Mouse (Mus musculus): Measurements from ENCODE around the gene Tex101. TPM values are rescaled to one million over a fixed set of nuclear protein-coding genes. Genes with fewer than 3 reads are reported as not detected.
A peak's percentile ranks its signal among the peaks of the same experiment; 100 is the strongest.
"Not testable (repeated sequence)": the region's sequence is repeated elsewhere in the genome, so short reads cannot be mapped to it uniquely, and the experiment has no call there.

The Tex101 gene
- not detected for total RNA-seq (2021)
- not detected in 2 replicates for polyA plus RNA-seq (2012; rRNA removed)
- long read RNA-seq, result 0 reads

DNA sequence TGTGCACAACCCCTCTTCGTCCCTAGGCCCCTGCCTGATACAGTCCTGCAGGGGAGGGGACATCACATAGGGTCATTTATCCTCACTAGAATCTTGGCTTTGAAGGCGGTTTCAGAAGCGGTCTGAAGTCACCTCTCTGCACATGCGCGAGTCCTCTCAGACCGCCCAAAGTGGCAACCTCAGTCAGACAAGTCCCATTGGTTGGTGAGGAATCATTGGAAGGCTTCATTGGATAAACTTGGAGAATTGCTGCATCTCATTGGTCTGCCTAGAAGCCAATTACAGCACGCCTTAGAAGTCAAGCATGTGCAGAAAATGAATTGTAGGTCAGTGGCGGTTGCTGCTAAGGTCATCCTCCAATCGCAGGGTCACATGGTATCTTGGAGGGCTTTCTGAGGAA is at the start of gene Tex101:
Gene Tex101, minus strand, starts transcription at position 101 of the 400 bp plus-strand sequence.
- no peak for DNase-seq

DNA sequence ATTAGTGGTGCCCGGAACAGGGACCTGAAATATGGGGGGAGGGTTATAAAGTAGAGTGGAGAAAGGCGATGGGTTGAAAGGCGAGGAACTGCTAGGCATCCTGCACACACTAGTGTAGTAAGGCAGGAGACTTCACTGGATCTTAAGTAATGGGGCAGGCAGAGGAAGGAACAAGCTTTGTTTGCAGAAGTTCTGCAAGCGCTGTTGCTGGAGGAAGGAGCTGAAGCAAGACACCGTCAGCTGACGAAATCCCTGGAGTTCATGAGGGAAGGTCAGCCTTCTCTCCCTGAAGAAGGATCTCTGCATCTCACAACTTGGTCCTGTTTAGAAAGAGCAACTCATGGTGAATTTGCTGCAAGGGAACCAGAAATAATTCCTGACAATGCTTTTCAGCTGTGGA is 38.6 kb upstream of the Tex101 start:
- DNase-seq, result no peak

DNA sequence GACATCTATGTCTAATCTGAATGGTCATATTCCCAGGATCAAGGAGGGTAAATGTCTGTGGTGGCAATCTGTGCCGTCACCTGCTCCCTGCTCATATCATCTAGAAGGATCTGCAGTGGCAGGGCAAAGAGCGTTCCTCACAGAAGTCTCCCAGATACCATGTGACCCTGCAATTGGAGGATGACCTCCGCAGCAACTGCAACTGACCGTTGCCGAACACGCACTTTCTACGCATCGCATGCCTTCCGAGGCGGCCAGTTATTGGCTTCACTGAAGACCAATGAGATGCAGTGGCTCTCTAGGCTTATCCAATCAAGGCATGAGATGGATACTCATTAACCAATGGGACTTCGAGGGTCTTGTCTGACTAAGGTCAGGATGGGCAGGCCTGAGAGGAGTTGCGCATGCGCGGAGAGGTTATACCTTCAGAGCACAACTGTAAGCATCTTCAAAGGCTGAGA is 32.4 kb upstream of the Tex101 start, which contains the start of gene BC049730:
Gene BC049730, plus strand, starts transcription at position 411 of the 461 bp plus-strand sequence.
- no peak for DNase-seq

DNA sequence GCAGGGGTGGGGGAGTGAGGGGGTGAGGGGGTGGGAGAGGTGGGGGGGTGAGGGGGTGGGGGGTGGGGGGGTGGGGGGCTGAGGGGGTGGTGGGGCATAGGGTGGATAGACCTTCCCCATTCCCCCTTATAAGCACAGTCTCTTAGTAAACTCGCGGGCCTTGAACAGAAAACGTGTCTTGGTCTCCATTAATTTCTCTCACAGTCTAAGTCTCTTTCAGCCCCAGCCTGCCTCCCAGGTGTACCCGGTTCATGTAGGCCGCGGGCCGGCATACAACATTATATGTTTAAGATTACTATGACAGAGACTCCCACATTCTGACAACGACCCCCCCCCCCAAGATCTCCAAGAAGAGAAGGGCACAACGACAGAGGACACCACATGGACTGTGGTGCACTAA is 26.4 kb upstream of the Tex101 start:
- DNase-seq, result not testable (repeated sequence)

DNA sequence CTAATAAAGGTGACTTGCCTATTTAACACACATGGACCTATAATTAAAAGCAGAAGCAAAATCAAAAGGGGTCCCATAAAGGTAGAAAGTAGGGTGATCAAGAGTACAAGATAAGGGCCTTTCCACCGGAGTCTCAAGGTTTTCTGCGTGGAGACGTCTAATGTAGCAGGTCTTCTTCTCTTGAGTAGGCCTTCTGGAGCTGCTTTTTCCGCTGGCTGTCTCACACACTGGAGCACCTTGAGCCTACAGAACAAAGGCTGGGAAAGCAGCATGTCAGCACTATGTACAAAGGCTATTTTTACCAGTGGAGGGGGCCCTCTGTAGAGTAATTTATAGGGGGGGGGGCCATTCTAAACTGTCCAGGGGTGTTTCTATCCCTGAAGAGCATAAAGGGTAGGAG is 21.4 kb upstream of the Tex101 start:
- DNase-seq, result not testable (repeated sequence)

DNA sequence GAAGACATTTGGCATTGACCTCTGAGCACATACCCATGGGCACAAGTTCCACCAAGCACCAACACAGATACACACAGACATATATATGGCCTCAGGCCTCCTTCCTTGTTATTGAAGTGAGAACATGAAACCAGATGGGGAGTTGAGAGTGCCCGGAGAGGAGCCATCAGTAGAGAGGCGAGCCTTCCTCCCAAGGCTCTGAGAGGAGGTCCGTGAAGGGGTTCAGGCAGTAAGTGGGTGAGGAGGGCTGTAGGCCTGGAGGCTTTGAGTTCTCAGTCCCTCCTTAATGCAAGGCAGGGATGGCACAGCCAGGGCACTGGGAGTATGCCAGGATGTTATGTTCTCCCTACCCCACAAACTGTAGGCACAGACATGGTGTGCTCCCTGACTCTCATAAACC is 16.2 kb upstream of the Tex101 start:
- not testable (repeated sequence) for DNase-seq

DNA sequence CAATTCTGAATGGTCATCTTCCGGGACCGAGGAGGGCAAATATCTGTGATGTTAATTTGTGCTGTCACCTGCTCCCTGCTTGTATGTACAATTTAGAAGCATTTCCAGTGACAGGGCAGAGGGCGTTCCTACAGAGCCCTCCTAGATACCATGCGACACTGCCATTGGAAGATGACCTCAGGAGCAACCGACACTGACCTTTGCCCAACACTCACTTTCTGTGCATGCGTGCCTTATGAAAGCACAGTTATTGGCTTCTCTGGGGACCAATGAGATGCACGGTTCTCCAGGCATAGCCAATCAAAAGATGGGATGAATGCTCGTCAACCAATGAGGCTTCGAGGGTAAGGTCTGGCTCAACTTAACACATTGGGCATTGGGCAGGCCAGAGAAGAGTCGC is 11.0 kb upstream of the Tex101 start:
- not testable (repeated sequence) for DNase-seq

DNA sequence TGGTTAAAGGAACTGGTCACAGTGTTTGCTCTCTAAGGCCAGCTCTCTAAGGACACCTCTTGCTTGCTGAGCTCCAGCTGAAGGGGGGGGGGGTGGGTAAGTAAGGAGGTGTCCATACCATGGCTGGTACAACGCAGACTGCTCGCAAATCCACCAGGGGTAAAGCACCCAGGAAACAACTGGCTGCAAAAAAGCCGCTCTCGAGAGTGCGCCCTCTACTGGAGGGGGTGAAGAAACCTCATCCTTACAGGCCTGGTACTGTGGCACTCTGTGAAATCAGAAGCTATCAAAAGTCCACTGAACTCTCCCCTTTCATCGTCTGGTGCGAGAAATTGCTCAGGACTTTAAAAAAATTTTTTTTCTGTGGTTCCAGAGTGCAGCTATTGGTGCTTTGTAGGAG is 7.6 kb upstream of the Tex101 start:
- DNase-seq, result not testable (repeated sequence)

DNA sequence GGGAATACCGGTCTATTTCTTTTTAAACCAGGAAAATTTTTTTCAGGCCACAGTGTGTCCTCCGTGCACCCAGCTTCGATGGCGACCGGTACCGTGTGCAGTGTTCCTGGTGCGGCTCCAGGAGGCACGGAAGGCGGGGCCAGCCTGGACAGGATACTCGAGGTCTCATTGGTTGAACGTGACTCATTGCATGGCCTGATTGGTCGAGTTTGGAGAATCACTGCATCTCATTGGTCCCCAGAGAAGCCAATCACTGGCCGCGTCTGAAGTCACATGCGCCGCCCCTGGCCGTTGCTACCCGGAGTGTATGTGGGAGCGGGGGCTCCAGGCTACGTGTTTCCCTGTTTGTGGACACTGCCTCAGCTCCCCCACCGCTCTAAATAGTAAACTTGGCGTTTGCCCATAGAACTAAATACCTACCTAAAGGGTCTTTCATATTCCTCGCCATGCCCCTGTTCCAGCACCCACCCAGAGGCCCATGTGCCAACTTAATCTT is 4.5 kb downstream of the Tex101 start:
- DNase-seq, result no peak

DNA sequence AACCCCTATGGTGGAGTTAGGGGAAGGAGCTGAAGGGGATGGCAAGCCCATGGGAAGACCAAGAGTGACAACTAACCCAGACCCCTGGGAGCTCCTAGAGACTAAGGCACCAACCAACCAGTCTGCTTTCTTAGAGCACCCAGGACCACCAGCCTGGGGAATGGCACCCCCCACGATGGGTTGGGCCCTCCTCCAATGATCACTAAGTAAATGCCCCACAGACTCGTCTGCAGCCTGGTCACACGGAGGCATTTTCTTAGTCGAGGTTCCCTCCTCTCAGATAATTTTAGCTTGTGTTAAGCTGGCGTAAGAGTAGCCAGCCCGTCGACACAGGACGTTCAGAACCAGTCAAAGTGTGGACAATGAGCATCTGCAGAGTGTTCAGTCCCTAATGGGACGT is 11.5 kb downstream of the Tex101 start:
- no peak for DNase-seq

DNA sequence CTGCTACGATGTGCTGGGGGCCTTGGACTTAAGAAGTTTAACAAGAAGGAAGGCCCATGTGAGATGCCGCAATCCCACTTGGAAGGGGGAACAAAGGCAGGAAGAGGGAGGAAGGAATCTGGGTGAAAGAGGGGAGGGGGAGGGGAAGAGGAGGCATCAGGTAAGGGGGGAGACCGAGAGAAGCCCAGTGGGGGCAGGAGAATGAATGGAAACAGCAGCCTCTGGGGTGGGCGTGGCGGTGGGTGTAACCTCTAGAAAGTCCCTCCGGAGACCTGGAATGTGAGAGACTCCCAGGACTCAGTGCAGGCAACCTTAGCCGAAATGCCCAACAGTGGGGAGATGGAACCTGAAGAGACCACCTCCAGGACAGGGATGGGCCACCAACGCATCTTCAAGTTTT is 12.2 kb downstream of the Tex101 start:
- no peak for DNase-seq

DNA sequence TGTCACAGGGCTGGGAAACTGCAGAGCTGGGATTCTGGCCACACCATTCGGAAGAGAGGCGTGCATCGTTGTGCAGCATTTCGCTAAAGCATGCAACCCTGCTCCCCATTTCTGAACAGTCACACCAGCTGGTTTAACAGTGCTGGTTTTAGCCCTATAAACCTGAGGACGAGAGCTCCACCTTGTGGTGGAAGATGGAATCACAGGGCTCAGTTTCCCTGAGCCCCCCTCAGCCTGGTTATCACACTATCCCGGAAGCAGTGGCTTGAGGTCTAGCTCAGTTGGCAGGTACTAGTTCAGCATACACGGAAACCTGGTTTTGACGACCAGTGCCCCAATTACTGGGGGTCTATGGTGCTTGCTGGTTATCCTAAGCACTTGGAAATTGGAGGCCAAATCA is 13.9 kb downstream of the Tex101 start:
- peak; percentile 44 for DNase-seq

DNA sequence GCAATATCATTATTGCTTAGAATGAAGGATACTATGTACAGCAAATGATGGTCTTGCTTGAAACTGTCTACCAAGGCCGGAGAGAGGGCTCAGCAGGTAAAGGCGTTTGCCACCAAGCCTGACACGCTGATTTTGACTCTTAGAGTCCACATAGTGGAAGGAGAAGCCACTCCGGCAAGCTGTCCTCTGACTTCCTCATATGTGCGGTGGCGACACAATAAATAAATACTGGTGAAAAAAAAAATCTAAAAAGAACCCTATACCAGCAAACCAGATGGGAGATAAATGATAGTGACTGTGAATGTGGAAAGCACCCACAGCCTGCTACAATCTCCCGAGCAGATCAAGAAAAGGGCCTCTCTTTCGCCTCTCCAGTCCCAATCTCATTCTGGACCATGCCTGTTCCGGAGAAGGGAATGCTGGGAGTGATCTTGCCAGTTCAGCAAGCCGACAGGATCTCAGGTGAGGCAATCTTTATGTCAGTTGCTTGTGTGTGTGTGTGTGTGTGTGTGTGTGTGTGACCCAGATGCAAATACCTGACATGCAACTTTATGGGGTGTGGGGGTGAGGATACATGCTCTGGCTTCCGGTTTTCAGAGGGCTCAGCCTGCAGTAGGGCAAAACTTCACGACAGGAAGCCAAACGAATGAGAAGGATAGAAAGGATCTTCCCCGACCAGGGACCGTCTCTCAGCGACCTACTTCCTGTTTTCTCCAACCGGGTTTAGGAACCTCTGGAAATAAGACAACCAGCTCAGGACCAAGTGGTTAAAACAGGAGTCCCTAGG is 15.2 kb downstream of the Tex101 start:
- DNase-seq, result no peak

DNA sequence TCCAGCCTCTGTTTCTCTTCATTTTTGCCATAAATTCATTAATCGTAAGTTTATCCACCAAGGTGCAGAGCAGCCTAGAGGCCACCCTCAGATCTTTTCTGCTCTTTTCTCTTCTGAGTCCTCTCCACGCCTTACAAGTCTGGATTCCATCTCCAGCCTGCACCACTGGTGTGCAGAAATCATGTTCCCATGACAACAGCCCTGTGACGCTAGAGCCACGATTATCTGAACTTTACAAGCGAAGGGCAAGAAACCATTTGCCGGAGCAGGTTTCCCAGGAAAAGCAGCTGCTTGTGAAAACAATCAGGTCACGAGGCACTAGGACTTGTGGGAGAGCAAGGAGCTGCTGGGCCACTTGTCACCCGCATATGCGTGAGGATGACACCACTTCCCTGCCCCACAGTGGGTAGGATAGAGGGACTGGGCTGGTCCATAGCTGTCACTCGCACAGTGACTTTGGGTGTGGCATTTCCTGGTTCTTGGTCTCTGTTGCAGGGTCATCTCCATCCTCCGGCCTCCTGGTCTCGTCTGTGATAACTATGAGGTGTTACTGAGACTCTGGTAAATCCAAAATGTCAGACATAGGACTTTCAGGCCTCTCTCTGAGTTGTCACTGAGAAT is 16.6 kb downstream of the Tex101 start:
- DNase-seq, result peak; percentile 20

DNA sequence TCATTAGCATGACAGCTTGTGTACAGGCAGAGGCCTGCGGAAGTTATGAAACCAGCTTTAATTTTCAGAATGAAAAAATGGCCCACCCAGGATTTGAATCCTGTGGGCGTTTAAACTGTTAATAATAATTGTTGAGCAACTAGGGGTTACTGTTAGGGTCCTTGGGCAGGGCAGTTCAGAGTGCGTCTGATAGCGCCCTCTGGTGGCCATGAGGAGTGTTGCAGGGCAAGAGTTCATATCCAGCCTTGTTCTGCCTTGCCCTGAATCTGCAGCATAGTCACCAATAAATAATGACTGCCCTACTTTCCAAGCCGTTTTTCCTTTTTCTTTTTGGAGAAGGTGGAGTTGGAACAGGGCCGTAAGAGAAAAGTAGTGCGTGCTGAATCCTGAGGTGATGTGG is 22.8 kb downstream of the Tex101 start:
- peak; percentile 73 for DNase-seq

DNA sequence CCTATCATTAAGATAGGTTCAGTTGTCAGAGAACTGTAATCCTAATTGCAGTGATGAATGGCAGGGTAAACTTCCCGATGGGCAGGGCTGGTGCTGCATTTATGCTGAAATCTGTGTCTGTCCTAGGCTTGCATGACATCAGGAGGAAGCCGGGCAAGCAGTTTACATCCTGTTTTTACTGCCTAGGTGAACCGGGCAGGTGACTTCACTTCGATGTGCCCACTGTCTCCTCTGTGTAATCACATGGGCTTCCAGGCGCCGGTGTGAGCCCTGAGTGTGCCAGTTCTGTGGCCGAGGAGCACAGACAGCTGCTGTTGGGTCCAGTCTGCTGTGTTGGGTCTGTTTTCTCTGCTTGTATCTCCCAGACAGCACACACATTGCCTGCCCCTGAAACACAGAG is 30.0 kb downstream of the Tex101 start:
- no peak for DNase-seq

DNA sequence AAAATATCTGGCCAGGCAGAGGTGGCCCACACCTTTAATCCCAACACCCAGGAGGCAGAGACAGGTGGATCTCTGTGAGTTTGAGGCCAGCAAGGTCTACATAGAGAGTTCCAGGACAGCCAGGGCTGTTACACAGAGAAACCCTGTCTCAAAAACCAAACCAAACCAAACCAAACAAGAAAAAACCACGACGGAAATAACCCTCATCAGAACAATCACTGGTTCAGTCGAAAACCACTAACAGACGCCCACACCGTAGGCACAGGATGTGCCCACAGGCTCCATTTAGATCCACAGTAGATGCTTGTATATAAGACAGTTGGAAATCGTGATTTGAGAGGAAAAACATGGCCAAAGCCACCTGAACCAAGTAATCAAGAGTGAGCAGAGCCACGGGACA is 31.5 kb downstream of the Tex101 start:
- no peak for DNase-seq

DNA sequence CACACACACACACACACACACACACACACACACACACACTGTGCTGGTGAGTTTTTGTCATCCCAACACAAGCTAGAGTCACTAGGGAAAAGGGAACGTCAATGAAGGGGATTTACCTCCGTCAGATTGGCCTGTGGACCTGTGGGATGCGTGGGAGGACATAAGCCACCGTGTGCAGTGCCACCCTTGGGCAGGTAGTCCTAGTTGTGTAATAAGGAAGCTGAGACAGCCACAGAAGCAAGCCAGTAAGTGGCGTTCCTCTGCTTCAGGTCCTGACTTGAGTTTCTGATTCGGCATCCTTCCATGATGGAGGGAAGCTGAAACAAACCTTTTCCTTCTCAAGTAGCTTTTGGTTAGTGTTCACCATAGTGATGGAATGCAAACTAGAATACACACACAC is 32.0 kb downstream of the Tex101 start:
- no peak for DNase-seq

DNA sequence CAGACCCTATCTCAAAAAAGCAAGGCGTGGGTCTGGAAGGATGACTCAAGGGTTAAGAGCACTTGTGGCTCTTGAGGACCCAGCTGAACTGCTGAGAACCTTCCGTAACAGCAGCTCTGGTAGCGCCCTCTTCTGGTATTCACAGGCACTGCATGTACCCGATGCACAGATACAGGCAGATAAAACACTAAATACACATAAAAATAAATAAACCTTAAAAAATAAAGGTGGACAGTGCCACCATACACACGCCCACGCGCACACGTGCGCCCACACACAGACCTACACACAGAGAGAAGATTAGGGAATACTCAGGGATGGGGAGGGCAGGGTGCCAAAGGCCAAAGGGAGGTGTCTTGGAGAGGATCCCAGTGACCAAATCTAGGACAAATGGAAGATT is 34.0 kb downstream of the Tex101 start:
- DNase-seq, result peak; percentile 76

DNA sequence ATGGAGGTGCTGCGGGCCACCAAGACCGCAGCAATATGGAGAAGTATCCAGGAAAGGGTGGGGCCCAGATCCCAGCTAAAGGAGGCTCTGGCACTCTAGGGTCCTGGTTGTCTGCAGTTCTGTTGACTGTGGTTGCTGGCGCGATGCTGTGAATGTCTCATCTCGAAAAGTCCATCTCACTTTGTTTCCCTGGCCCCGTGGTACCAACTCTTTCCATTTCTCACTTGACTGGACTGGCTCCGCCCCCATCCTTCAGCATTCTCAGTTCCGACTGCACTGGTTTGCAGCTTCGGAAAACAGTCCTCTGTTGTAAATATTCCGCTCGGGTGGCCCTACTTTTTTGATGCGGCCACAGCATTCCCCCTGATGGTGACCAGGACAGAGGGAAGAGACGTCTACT is 36.0 kb downstream of the Tex101 start:
- DNase-seq, result no peak

DNA sequence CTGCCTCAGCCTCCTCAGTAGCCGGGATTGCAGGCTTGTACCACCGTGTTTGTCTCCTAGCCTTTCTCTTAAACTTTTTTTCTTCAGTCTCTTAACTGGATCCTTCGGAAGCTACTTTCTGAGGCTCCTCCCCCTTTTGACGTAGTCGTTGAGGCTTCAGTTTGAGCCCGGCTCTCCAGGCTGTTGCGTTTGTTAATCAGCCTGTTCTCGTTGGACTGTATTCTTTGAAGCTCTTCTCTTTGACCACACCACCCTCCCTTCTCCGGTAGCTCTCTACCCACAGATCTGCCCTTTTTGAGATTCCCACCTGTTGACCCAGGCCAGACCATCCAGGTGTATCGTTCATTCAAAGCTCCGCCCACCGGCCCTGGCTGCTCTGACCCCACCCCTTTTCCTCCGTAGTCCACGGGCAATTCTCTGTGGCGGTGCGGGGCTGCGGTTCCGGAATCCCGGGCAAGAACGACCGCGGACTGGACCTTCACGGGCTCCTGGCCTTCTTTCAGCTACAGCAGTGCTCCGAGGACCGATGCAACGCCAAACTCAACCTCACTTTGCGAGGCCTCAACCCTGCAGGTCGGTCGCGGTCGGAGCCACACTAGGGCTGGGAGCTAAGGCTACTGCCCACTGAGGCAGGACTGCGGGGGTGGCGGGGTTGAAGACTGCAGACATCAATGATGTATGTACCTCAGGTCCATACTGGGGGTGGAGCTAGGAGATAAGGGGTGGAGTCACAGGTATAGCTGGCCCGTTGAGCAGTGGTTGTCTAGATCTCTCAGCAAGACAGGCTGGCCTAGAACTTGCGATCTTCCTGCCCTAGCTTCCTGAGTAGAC is 38.2 kb downstream of the Tex101 start:
- DNase-seq, result peak; percentile 55

DNA sequence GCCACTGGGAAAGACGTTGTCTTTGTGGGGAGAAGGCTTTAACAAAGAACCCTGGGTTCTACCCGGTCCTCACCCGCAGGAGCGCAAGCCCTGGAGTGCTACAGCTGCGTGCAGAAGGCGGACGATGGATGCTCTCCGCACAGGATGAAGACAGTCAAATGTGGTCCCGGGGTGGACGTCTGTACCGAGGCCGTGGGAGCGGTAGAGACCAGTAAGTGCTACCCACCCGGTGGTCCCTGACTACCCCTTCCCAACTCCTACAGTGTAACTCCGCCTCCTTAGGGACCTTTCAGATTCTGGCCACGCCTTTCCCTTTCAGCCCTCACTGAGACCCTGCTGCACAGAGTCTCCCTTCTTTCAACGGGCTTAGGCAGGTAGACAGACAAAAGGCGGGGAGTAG is 39.4 kb downstream of the Tex101 start:
- DNase-seq, result no peak
